Mouse (Mus musculus): ENCODE measurements around the gene Tmem178b. TPM values are rescaled to one million over a fixed set of nuclear protein-coding genes. Genes with fewer than 3 reads are reported as not detected.

Tmem178b gene
- polyA plus RNA-seq, 1 experiment from 2014 or later = 32.4 TPM

GRCm38 (mm10) chr6:39990772-39991171 is 117.7 kb downstream of the Tmem178b start:
- Histone ChIP-seq H3K4me3 (replicated peaks) (no peak overlapping the region), H3K9ac (replicated peaks) (no peak overlapping the region), H3K36me3 (no peaks in the 10 kb centered on the region), H3K27me3 (replicated peaks) (no peaks in the 10 kb centered on the region), H3K27ac (replicated peaks) (no peak overlapping the region), H3K4me2 (no peak overlapping the region), H3K9me3 (replicated peaks) (no peaks in the 10 kb centered on the region), H3K4me1 (peaks cover 32% of the 10 kb centered on the region)
- WGBS = 64% methylated on average over 4 of the region's 4 CpGs
- ATAC-seq (ENCODE audit: low FRiP score) = no peak

GRCm38 (mm10) chr6:39991922-39992321 is 118.9 kb downstream of the Tmem178b start:
- peak; percentile 61; the same call in 1 of the 2 replicates for ATAC-seq (ENCODE audit: low FRiP score)
- H3K4me1 ChIP-seq = peaks cover 32% of the 10 kb centered on the region
- WGBS = 16% methylated on average over 6 of the region's 6 CpGs
- no peaks in the 10 kb centered on the region for H3K9me3 ChIP-seq (replicated peaks)
- H3K27me3 ChIP-seq (replicated peaks) = no peaks in the 10 kb centered on the region
- no peaks in the 10 kb centered on the region for H3K36me3 ChIP-seq
- no peak overlapping the region for H3K9ac ChIP-seq (replicated peaks)
- peak overlapping the region; percentile 23; the same call in 1 of the 2 replicates for H3K27ac ChIP-seq (replicated peaks)
- H3K4me2 ChIP-seq = no peak overlapping the region
- H3K4me3 ChIP-seq (replicated peaks) = no peak overlapping the region

DNA sequence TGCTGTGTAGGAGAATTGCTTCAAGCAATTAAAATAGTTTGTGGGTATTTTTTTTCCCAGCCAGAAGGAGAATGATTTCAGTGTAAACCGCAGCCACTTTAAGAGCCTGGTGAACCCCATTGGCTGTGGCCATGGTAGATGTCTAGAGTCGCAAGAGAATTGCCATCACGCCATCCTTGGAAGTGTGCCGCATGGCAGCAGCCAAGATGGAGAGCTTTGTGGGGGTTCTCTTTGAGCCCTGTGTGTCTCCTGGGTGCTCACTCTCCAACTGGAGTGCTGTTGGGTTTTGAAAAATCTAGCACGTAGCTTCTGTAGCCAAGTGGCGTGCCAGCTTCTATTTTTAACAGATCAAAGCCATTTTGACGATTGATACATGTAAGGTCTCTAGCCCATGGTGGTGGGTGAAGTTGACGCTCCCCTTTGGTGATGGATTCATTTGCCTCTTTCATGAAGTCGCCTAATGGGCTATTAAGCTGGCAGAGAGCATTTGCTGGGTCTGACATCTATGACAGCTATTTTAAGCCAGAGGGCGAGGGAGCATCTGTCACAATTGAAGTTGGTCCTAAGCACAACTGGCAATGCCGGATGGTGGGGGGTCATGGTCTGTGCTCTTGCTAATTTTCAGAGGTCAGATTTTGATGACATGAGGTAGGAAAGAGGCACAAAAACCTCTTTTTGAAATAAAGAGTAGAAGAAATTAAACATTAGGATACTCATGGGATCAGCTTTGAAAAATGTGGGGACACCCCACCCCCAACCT is 133.1 kb downstream of the Tmem178b start:
- Histone ChIP-seq H3K4me3 (replicated peaks) (no peak overlapping the region), H3K9me3 (replicated peaks) (no peaks in the 10 kb centered on the region), H3K27me3 (replicated peaks) (no peaks in the 10 kb centered on the region), H3K36me3 (0 out of 2 replicates have a peak, but pooled peaks cover 2% of the 10 kb centered on the region), H3K4me1 (peaks cover 22% of the 10 kb centered on the region), H3K27ac (replicated peaks) (no peak overlapping the region), H3K9ac (replicated peaks) (no peak overlapping the region), H3K4me2 (no peak overlapping the region)
- WGBS = 62% methylated on average over 11 of the region's 11 CpGs
- ATAC-seq (ENCODE audit: low FRiP score) = no peak

DNA sequence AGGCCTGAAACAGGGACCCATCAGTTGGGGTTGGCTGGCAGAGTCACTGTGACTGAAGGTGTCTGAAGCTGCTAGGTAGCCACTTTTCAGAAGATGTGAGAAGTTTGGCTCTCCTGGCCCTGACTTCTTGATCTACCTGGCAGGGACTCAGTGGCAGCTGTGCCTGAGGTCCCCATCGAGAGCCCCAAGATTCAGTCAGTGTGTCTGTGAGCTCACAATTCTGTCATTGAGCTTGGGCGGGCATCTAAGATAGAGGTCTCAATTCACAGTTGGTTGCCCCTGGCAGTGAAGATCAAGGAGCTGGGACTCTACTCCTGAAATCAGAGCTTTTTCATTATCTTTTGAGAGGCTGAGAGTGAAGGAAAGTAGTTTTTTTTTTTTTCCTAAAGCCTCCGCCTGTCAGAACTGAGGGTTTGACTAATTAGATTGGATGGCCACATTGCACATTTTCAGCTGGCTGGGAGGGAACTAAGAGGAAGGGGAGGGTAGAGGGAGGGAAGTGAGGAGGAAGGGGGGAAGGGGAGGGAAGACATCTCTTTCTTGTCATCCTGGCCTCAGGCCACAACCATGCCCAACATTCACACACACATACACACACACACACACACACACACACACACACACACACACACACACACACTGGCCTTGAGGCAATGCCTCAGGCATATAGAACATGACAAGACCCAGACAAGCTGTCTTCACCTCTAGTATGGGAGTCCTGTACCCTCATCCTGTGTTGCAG is 135.3 kb downstream of the Tmem178b start:
- H3K9ac ChIP-seq (replicated peaks) = no peak overlapping the region
- H3K4me1 ChIP-seq = peaks cover 37% of the 10 kb centered on the region
- no peaks in the 10 kb centered on the region for H3K9me3 ChIP-seq (replicated peaks)
- H3K4me3 ChIP-seq (replicated peaks) = no peak overlapping the region
- H3K4me2 ChIP-seq = no peak overlapping the region
- H3K27me3 ChIP-seq (replicated peaks) = no peaks in the 10 kb centered on the region
- H3K36me3 ChIP-seq = 0 out of 2 replicates have a peak, but pooled peaks cover 2% of the 10 kb centered on the region
- 0 out of 2 replicates have a peak overlapping the region, but pooled peaks have one; percentile 23 for H3K27ac ChIP-seq (replicated peaks)
- 74% methylated on average over 3 of the region's 3 CpGs for WGBS
- no peak for ATAC-seq (ENCODE audit: low FRiP score)

GRCm38 (mm10) chr6:40009718-40010117 is 136.6 kb downstream of the Tmem178b start:
- no peak for ATAC-seq (ENCODE audit: low FRiP score)
- Histone ChIP-seq H3K9ac (replicated peaks) (no peak overlapping the region), H3K27ac (replicated peaks) (no peak overlapping the region), H3K4me3 (replicated peaks) (no peak overlapping the region), H3K27me3 (replicated peaks) (no peaks in the 10 kb centered on the region), H3K4me2 (no peak overlapping the region), H3K4me1 (peaks cover 44% of the 10 kb centered on the region), H3K9me3 (replicated peaks) (no peaks in the 10 kb centered on the region), H3K36me3 (no peaks in the 10 kb centered on the region)
- 72% methylated on average over 3 of the region's 3 CpGs for WGBS

- peaks cover 53% of the 10 kb centered on the region for H3K4me1 ChIP-seq
These were observed 138.0 kb downstream of the Tmem178b start for GRCm38 (mm10) chr6:40011066-40011465.

GRCm38 (mm10) chr6:40011609-40012008 is 138.5 kb downstream of the Tmem178b start:
- H3K4me1 ChIP-seq = peaks cover 53% of the 10 kb centered on the region
- H3K4me2 ChIP-seq = no peak overlapping the region
- whole genome bisulfite sequencing = 69% methylated on average over 5 of the region's 5 CpGs
- ATAC-seq (ENCODE audit: low FRiP score) = no peak
- no peak overlapping the region for H3K9ac ChIP-seq (replicated peaks)
- no peaks in the 10 kb centered on the region for H3K27me3 ChIP-seq (replicated peaks)
- H3K36me3 ChIP-seq = no peaks in the 10 kb centered on the region
- no peak overlapping the region for H3K4me3 ChIP-seq (replicated peaks)
- no peaks in the 10 kb centered on the region for H3K9me3 ChIP-seq (replicated peaks)
- H3K27ac ChIP-seq (replicated peaks) = no peak overlapping the region

More at GRCm38 (mm10) chr6:40011066-40011465, 138.0 kb downstream of the Tmem178b start:
- Histone ChIP-seq H3K9ac (replicated peaks) (no peak overlapping the region), H3K27me3 (replicated peaks) (no peaks in the 10 kb centered on the region), H3K27ac (replicated peaks) (no peak overlapping the region), H3K36me3 (no peaks in the 10 kb centered on the region), H3K4me3 (replicated peaks) (no peak overlapping the region), H3K4me2 (no peak overlapping the region), H3K9me3 (replicated peaks) (no peaks in the 10 kb centered on the region)
- 90% methylated on average over 5 of the region's 5 CpGs for WGBS
- ATAC-seq (ENCODE audit: low FRiP score) = no peak

DNA sequence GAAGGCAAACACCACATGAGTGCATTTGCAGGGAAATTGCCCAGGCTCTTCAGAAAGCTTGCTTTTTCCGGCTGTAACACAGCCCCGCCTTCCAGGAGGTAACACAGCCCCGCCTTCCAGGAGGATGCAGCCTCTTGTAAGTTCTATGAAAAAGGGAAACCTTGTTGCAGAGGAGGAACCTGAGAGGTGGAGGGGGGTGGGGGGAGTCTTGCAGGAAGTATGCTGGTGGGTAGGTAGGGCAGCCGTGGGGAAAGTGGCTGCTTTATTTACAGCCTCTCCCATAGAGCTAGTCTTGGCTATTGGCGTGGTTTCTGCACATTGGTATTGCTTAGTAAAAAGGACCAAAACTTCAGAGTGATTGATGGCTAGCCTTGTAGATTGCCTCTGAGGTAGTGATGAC is 140.3 kb downstream of the Tmem178b start:
- ATAC-seq (ENCODE audit: low FRiP score) = no peak
- H3K4me2 ChIP-seq = no peak overlapping the region
- H3K36me3 ChIP-seq = no peaks in the 10 kb centered on the region
- no peak overlapping the region for H3K4me3 ChIP-seq (replicated peaks)
- H3K9ac ChIP-seq (replicated peaks) = no peak overlapping the region
- peaks cover 43% of the 10 kb centered on the region for H3K4me1 ChIP-seq
- no peaks in the 10 kb centered on the region for H3K27me3 ChIP-seq (replicated peaks)
- no peak overlapping the region for H3K27ac ChIP-seq (replicated peaks)
- 43% methylated on average over 5 of the region's 5 CpGs for WGBS
- no peaks in the 10 kb centered on the region for H3K9me3 ChIP-seq (replicated peaks)

DNA sequence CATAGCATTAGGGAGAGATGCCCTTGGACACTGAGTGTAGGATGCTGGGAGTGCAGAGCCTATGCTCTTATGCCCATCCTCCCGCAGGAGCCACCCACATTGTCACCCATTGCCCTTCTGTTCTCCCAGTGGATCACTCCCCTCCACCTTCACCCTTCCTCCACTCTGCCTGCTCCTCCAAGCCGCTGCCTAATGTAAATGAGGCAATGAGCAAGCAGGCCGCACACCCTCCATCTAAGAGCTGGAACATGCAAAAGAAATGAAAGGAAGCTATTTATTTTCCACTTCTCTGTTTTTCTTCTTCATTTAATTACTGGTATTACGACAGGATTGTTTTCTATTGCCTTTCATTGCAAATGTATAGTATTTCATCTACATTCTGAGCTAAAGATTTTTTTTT is 142.1 kb downstream of the Tmem178b start:
- no peaks in the 10 kb centered on the region for H3K27me3 ChIP-seq (replicated peaks)
- H3K36me3 ChIP-seq = no peaks in the 10 kb centered on the region
- no peak for ATAC-seq (ENCODE audit: low FRiP score)
- peak overlapping the region; percentile 58 for H3K27ac ChIP-seq (replicated peaks)
- H3K4me1 ChIP-seq = peaks cover 42% of the 10 kb centered on the region
- H3K9me3 ChIP-seq (replicated peaks) = no peaks in the 10 kb centered on the region
- WGBS = 36% methylated on average over 4 of the region's 4 CpGs
- H3K9ac ChIP-seq (replicated peaks) = no peak overlapping the region
- no peak overlapping the region for H3K4me3 ChIP-seq (replicated peaks)
- no peak overlapping the region for H3K4me2 ChIP-seq

- Histone ChIP-seq H3K9ac (replicated peaks) (no peak overlapping the region), H3K4me2 (no peak overlapping the region), H3K4me3 (replicated peaks) (no peak overlapping the region), H3K4me1 (peaks cover 36% of the 10 kb centered on the region), H3K9me3 (replicated peaks) (no peaks in the 10 kb centered on the region), H3K27ac (replicated peaks) (no peak overlapping the region), H3K27me3 (replicated peaks) (no peaks in the 10 kb centered on the region), H3K36me3 (no peaks in the 10 kb centered on the region)
- 27% methylated on average over 7 of the region's 7 CpGs for WGBS
- ATAC-seq (ENCODE audit: low FRiP score) = peak; percentile 46
These were observed 142.8 kb downstream of the Tmem178b start for GRCm38 (mm10) chr6:40015711-40016460.

DNA sequence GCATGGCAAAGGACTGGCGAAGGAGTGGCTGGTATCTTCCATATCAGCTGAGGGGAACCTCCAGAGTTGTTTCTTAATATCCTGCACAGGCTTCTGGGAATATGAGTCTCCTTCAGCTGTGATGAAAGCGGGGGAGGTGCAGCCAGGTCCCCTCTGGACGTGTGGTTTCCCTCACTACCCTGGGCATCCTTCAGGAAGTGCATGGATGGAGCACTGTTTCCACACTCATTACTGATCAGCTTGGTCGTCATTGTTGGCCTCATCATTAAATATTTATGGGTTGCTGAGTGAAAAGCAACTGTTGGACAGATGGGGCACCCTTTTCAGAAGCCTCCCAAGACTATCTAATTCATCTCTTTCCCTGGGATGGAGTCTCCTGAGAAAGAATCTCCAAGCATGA is 146.3 kb downstream of the Tmem178b start:
- Histone ChIP-seq H3K9me3 (replicated peaks) (no peaks in the 10 kb centered on the region), H3K36me3 (no peaks in the 10 kb centered on the region), H3K9ac (replicated peaks) (no peak overlapping the region), H3K4me2 (no peak overlapping the region), H3K4me1 (peaks cover 25% of the 10 kb centered on the region), H3K27me3 (replicated peaks) (no peaks in the 10 kb centered on the region), H3K27ac (replicated peaks) (no peak overlapping the region), H3K4me3 (replicated peaks) (no peak overlapping the region)
- WGBS = 28% methylated on average over 4 of the region's 4 CpGs
- no peak for ATAC-seq (ENCODE audit: low FRiP score)
